ENCODE assay signal across 18 mouse cellular contexts in genomic region chr7:71831790-71832525, GRCm38 (mm10).
"Had no signal": no experiment of that assay in that cellular context is flagged by ENCODE, and none has a peak within 500 bp of the region (broad histone marks: within the 10 kb centered on the region; RNA-seq: fewer than 3 reads in every experiment).

No protein-coding gene starts in this region.

- H3K36me3 ChIP-seq: limb, embryonic 13.5 days; lung, embryonic 15.5 days; midbrain, embryonic 10.5 days; neural tube, embryonic 13.5 days; stomach, embryonic 15.5 days had no signal

- H3K9ac ChIP-seq: limb, embryonic 13.5 days; liver, embryonic 14.5 days; lung, embryonic 15.5 days; neural tube, embryonic 13.5 days; stomach, embryonic 15.5 days had no signal

- H3K27me3 ChIP-seq: limb, embryonic 13.5 days; lung, embryonic 15.5 days; neural tube, embryonic 13.5 days; stomach, embryonic 15.5 days had no signal

- H3K27ac ChIP-seq: kidney, postnatal 0 days; limb, embryonic 13.5 days; liver, embryonic 14.5 days; lung, embryonic 15.5 days; midbrain, embryonic 10.5 days; neural tube, embryonic 13.5 days; stomach, embryonic 15.5 days had no signal

- ATAC-seq: hindbrain, embryonic 16.5 days; midbrain, embryonic 16.5 days had no signal

- H3K4me3 ChIP-seq: limb, embryonic 13.5 days; lung, embryonic 15.5 days; midbrain, embryonic 10.5 days; neural tube, embryonic 13.5 days; stomach, embryonic 15.5 days had no signal

- H3K9me3 ChIP-seq: limb, embryonic 13.5 days; lung, embryonic 15.5 days; midbrain, embryonic 10.5 days; neural tube, embryonic 13.5 days; stomach, embryonic 15.5 days had no signal

- H3K4me1 ChIP-seq: limb, embryonic 13.5 days; lung, embryonic 15.5 days; midbrain, embryonic 10.5 days; neural tube, embryonic 13.5 days; stomach, embryonic 15.5 days had no signal

- DNase-seq: kidney, adult 11 months; kidney, adult 9 months; kidney, postnatal 36 days; layer of hippocampus, adult 9-11 months; layer of hippocampus, postnatal 36 days; left cerebral cortex, postnatal 4 days; right cerebral cortex, postnatal 14 days; thymus, adult 2 months; thymus, postnatal 25 days had no signal

- H3K4me2 ChIP-seq: limb, embryonic 13.5 days; lung, embryonic 15.5 days; neural tube, embryonic 13.5 days; stomach, embryonic 15.5 days had no signal
